Mouse (Mus musculus): ENCODE measurements around the gene Pcsk6.
"Not testable (repeated sequence)": the region's sequence is repeated elsewhere in the genome, so short reads cannot be mapped to it uniquely, and the experiment has no call there.

The Pcsk6 gene

DNA sequence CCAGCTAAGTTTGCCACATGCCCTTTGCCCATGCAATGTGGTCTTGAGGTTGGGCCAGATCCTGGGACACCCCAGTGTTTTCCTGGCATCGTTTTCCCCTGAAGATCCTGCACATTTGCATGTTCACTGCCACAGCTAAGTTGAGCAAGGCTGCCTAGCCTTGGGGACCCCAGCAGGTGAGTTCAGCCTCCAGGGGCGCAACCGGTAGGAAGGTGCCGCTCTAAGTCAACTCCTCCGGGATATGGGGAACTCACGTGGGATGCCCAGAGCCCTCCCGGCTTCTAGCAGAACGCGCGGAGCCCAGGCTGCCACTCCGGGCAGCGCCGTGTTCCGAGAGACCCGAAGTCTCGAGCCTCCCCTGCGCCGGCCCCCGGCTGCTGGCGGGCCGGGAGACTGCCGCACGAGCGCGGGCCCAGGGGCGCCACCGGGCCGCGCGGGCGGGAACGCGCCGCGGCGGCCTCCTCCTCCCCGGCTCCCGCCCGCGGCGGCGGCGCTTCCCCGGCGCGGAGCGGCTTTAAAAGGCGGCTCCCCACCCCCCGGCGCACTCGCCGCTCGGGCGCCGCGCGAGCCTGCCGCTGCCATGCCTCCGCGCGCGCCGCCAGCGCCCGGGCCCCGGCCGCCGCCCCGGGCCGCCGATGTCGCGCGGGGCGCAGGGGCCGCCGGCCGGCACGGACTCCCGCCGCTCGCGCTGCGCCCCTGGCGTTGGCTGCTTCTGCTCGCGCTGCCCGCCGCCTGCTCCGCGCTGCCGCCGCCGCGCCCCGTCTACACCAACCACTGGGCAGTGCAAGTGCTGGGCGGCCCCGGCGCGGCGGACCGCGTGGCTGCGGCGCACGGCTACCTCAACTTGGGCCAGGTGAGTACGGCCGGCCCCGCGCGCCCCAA lies at the start of gene Pcsk6:
Pcsk6 (plus strand) TSS at position 144 of the 882 bp plus-strand sequence.
- no peak for DNase-seq (ENCODE audit: low spot score in 2 of 2)

DNA sequence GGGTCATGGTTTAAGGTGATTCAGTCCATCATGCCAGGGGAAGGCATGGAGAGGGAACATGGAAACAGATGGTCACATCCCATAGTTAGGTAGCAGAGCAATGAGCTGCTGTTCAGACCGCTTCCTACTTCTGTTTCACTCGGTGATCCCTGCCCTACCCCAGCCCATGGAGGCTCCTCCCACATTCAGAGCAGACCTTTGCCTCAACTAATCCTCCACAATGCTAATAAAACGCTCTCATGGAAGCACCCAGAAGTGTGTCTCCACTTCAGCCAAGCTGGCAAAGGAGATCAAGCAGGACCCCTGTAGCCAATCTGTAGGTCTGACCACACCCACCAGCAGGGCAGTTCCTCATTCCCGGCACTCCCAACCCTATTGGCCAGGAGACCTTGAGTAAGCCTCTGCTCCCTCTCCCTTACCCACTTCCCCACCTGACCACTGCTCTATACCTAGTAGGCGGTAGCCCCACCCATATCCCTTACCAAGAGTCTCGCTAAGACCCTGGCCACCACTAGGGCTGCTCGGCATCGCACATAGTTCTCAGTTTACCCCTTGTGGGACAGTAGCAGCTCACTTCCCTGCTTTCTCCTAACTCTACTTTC lies 47.8 kb upstream of the Pcsk6 start:
- DNase-seq (ENCODE audit: low spot score in 2 of 2), result no peak

DNA sequence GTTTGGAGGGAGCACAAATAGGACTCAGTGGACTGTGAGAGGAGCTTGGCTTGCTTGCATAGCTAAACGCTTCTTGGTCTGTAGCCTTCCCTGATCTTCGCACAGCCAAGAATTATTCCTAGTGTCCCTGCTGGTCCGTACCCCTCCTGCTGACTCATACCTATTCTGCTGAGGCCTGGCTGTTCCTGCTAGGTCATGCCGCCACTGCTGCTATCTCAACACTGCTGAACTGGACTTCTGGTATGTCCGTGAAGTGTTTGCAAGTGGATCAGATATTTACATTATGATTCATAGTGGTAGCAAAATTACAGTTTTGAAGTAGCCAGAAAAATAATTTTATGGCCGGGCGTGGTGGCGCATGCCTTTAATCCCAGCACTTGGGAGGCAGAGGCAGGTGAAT lies 44.0 kb upstream of the Pcsk6 start:
- no peak for DNase-seq (ENCODE audit: low spot score in 2 of 2)

DNA sequence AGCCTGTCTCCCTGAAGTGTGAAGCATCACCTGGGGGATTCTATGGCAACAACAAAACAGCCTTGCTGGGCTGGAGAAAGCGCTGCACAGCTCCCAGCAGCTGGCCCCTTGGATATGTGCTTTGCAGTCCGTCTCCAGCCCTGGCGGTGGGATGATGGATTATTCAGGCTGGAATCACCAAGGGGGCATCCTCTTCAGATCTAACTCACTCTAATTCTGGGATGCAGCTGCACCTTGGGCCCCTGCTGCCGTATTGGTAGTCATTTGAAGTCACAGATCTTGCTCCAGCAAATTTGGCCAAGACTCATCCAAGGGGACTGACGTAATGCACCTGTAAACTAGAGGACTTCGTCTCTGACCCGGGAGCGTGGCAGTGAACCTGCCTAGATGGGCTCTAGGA lies 41.1 kb upstream of the Pcsk6 start:
- no peak for DNase-seq (ENCODE audit: low spot score in 2 of 2)

DNA sequence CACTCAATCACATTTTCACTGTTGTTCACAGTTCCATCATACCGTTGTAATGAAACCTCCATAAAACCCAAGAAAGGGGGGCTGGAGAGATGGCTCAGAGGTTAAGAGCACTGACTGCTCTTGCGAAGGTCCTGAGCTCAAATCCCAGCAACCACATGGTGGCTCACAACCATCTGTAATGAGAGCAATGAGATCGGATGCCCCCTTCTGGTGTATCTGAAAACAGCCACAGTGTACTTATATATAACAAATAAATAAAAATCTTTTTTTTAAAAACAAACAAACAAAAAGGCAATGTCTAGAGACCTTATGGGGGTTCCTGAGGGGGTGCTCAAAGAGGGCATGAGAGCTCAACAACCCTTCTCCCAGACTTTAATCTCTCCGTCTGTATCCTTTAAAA lies 39.6 kb upstream of the Pcsk6 start:
- not testable (repeated sequence) for DNase-seq (ENCODE audit: low spot score in 2 of 2)

DNA sequence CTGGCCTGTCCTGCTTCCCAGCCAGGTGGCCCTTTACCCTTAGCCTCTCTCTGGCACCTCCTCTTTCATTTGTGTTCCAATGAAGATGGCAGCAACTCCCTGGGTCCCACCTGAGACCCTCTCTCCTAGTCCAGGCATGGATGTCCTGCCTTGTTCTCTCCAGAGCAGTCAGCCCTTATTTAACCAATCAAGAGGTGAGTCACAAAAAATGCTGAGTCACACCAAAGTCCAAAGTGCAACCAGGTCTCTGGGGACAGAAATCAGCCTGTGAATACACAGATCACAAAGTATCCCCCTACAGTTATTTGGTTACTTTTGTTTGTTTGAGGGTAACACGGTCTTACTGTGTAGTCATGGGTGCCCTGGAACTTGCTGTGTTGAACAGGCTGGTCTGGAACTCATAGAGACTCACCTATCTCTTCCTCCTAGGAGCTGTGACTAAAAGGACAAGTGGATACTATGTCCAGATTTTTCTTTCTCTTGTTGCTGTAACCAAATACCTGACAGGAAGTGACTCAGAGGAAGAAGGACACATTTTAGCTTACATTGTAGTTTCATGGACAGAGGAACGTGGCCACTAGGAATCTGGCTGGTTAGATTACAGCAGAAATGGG lies 38.9 kb upstream of the Pcsk6 start:
- DNase-seq (ENCODE audit: low spot score in 2 of 2), result no peak

DNA sequence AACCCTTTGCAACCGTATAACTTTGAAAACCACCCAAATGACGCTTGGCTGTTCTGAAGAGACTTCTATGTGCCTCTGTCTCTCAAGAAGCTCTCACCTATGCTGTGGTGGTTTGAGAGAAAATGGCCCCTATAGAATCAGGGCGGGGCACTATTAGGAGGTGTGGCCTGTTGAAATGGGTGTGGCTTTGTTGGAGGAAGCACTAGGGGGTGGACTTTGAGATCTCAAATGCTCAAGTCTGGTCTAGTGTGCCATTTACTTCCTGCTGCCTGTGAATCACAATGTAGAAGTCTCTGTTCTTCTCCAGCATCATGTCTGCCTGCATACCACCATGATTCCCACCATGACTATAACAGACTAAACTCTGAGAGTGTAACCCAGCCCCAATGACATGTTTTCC lies 21.8 kb upstream of the Pcsk6 start:
- DNase-seq (ENCODE audit: low spot score in 2 of 2), result no peak

DNA sequence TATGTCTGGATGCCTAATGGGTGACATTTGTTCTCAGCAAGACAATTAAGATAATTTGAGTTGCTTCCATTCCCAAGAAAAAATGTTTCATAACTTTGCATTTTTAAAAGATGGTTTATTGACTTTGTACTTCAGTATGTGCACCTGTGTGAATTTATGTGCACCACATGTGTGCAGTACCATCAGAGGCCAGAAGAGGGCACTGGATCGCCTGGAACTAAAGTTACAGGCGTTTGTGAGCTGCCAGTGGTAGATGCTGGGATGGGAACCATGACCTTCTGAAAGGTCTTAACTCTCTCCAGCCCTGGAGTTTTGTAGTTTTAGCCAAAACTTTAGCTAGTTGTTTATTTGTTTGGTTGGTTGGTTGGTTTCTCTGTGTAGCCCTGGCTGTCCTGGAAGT lies 18.3 kb upstream of the Pcsk6 start:
- no peak for DNase-seq (ENCODE audit: low spot score in 2 of 2)

DNA sequence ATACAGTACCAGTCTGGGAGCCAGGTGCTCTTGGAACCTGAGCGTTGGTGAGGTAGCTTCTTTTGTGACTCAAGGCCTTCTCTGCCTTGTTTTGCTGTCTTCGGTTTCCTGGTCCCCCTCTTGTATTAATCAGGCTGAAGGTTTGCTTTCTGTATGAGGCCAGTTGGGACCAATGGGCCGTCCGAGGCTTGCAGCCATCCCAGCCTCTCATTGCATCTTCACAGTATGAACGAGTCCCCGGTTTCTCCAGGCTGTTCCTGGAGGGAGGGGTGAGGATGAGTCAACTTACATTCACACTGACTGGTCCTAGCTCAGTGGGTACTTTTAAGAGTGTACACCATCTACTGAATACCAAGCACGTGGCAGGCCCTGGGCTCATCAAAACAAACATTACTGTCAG lies 553 bp upstream of the Pcsk6 start:
- no peak for DNase-seq (ENCODE audit: low spot score in 2 of 2)

DNA sequence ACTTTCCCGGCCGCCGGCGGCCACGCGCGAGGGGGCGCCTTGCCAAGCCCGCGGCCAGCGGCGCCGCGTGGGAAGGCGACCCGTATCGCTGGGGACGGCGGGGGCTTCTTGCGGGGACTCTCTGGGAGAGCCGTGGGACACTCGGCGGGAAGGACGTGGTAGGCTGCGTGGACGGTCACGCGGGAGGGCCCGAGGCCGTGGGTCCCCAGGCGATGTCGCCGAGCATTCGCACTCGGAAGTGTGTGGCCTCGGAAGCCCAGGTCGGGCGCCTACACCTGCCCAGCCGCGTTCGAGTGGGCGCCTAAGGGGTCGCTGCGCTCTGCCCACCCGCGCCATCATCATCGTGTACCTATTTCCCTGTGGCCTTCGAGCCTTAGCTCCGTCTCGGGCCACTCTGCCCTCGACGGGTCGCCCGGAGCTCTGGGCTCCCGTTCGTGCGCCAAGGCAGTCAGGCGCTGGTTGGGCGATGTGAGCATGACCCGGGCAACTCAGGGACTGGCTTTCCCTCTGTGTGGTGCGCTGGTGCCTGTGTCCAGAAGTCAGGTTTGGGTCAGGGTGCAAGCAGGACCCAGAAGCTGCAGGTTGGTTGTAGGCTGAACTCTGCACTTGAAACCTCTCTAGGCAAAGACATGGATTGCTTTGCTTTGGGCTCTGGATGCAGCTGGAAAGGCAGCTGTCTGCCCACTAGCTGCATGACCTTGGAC lies 1.1 kb downstream of the Pcsk6 start:
- DNase-seq (ENCODE audit: low spot score in 2 of 2), result no peak

DNA sequence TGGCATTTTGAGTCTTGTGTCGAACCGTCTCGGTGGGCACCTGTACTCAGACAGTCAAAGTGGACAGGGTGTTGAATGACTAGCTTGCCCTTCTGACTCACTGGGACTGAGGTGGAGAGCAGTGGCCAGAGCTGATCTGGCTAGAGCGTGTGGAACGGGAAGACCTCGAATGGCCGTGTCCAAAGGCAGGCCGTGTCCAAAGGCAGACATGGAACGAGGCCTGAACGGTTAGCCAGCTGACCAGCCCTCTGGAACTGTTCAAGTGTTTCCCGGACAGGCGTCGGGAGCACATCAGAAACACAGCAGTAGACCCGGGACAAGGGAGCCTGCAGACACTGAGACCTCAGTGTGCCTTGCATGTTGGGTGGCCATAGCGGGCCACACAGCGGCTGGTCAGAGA lies 7.6 kb downstream of the Pcsk6 start:
- no peak for DNase-seq (ENCODE audit: low spot score in 2 of 2)

DNA sequence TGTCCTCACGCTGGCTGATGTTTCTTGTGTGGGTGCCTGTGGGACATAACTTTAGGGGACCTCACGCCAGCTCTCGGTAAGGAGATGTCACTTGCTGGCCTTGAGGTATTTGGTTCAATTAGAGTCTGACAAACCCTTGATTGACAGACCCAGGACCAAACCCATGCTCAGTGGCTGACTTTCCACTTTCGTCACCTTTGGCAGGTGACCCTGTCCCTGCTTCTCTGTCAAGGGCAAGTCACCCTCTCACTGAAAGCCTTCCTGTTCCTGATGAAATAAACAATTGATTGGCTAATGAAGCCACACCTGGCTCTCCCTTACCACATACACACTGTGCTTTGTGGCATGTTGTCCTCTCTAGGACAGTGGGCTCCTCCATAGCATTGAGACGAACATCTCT lies 8.3 kb downstream of the Pcsk6 start:
- no peak for DNase-seq (ENCODE audit: low spot score in 2 of 2)

DNA sequence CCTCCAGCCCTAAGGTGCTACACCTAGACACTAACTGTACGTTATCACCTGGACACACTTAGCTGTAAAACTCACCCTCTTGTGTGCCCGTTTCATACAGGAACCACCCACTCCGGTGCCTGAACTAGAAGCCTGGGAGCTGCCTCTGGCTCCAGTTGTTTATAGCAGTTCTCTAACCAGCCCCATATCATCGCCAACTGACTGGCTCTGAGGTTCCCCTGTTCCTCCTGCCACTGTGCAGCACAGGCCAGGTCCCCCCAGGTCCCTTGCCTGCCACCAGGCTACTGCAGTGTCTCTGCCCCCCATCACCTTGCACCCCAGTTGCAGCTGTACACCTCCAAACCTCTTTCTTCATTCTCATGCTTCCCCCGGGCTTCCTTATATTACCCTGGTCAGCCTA lies 8.7 kb downstream of the Pcsk6 start:
- no peak for DNase-seq (ENCODE audit: low spot score in 2 of 2)

DNA sequence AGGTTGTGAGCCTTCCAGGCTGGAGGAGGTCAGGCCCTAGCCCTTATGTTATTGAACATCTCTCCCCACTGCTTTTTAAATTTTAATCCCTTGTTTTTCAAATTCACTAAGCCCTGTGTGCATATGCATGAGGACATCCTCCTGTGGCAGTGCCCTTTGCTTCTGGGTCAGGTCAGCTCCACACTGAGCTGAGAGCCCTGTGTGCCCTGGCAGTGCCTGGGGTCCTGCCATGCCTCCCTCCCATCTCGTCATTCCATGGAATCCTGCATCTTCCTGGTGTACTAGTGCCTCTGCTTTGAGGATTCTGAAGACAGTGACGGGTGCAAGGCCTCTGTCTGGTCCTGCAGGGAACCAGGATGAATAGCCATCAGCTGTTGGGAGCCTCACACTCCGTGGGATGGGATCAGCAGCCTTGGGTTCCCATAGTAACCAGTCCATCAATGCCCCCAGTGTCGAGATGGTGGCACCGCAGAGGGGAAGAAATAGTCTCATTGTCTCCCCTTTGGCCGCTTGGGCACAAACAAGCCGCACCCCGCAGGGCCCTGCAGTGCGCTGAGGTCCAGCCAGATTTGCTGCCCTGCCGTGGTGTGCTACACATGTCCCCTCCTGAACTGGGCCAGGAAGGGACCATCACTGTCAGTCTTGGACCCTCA lies 9.5 kb downstream of the Pcsk6 start:
- no peak for DNase-seq (ENCODE audit: low spot score in 2 of 2)

DNA sequence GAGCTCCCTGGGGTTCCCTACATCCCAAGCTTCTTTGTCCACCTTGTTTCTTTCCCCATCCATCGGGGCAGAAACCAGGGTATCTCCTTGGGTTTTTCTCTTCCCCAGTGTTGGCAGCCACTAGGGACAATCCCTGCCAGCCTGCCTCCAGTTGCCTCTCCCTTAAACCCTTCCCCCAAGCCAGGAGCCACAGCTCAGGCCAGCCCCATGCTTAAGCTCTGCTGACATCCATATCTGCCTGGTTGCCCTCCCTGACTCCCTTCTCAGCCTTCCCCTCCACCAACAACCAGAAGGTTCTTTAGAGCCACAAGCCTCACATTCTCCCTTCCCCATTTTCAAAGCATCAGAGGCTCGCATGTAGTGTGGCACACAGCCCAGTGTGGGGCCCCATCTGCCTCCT lies 10.3 kb downstream of the Pcsk6 start:
- no peak for DNase-seq (ENCODE audit: low spot score in 2 of 2)

DNA sequence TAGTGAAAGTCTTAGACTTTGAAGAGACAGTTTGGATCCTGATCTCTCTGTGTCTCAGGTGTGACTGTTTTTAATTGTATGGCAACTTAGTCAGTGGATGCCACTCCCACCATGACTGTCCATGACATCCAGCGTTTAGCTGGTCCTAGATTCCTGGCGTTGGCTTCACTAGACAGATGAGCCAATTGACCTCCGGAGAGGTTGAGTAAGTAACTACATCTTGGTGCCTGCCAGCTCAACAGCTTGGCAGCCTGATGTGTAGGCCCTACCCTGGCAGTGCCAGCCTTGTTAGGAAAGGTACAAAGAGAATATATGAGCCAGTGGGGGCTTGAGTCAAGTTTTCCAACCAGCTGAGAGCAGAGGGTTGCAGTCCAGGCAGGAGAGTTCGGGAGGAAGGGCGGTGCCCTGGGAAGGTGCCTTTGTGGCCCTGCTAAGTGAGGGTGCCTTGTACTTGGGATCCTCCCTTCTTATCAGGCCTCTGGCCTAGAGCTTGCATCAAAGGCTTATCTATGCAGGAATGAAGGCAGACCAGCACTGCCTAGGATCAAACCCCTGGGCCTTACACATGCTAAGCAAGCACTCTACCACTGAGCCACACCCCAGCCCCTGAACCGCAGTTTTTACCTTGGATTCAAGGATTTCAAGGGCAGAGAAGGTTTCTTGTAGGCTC lies 11.8 kb downstream of the Pcsk6 start:
- DNase-seq (ENCODE audit: low spot score in 2 of 2), result no peak

DNA sequence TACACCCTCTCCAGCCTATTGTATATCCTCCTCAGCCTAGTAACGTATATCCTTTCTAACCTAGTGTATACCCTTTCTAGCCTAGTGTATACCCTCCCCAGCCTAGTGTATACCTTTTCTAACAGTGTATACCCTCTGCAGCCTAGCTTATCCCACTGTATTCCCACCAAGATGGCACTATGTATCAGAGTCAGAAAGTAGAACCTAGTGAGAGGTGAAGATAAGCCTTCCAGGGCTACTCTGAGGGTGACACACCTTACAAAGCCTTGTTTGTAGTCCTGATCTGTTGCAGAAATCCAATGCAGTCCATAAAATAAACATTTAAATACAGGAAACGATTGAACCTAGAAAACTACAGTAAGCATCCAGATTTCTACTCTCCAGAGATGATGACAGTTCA lies 12.4 kb downstream of the Pcsk6 start:
- DNase-seq (ENCODE audit: low spot score in 2 of 2), result no peak

DNA sequence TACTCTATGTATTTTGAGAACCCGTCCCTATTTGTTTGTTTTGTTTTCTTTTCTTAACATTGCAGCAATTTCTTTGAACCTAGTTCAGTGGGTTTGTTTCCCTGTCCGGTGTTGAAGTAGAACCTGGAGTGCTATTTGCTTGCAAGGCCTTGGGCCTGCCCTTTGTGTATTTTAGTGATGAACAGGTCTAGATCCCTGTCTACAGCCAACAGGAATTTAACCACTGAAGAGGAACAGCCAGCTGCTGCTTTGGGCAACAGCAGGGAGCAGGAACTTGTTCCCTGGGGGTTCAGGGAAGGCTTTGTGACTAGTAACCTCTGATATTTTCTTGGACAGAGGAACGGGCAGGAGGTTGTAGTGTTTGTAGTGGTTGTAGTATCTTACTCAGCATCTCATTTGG lies 15.1 kb downstream of the Pcsk6 start:
- DNase-seq (ENCODE audit: low spot score in 2 of 2), result no peak

DNA sequence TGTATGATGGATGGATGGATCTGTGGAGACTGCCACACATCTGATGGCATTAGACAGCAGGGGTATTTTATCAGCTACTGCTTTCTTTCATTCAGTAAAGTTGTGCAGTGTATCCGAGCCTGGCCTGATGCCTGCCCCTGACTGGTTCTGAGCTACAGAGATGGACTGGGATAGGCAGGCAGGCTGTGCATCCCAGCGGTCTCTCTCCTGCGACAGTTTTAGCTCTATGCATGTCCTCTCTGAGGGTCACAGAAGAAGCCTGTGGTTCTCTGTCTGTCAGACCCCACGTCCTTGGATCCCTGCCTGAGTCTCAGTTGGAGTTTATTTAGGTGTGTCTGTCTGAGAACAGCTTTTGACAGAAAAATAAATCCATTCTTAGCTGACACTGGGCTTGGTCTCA lies 16.7 kb downstream of the Pcsk6 start:
- DNase-seq (ENCODE audit: low spot score in 2 of 2), result no peak

DNA sequence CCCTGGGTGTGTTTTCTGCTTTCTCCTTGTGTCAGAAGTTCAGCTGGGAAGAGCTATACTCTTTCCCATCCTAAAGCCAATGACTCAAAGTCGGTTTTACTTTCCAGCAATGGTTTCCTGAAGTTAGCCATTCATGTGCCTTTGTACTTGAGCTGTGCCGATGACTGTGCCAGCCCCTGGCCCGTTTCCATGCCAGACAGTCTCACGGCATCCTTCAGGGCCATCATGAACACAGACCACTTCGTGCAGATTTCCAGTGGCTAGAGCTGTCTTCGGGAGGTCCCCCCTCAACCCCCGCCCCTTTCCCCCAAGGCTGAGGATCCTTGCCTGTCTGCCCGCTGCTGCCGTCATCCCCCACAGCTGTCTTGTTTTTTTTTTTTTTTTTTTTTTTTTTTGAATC lies 17.8 kb downstream of the Pcsk6 start:
- no peak for DNase-seq (ENCODE audit: low spot score in 2 of 2)

DNA sequence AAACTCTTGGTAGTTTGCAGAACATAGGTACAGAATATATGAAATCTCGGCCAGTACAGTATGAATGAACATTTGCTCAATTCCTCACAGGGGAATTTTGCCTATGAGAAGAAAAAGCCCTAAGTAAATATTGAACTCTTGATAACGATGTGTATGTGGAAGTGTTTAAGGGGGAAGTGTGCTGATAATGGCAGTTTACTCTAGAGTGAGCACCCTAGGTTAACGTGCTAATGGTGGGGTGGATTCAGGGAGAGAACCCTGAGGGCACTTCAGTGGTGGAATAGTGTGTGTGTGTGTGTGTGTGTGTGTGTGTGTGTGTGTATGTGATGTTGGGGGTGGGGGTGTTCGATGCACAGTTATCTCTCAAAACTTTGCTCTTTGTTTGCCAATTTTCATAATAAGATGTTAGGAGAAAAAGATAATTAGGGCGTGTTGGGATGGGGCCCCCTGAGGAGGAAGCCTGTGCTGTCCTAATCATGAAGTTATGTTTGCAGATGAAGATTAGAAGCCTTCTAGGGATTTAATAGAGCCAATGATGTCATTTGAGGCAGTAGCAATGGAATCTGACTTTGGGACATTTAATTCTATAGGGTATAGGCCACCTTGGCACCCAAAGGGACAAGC lies 19.2 kb downstream of the Pcsk6 start:
- DNase-seq (ENCODE audit: low spot score in 2 of 2), result no peak
